Mouse (Mus musculus) liver, embryonic 14.5 days (tissue): ENCODE results near the gene Gbf1. TPM values are rescaled to one million over a fixed set of nuclear protein-coding genes. Genes with fewer than 3 reads are reported as not detected.

Experiments
- ATAC-seq: fragments of 200-750 bp; cut with Nextera tagmentation; 2 replicates; pipeline ENCODE4 v1.8.0; 2017; ENCODE audit warnings: moderate number of reproducible peaks, mild to moderate bottlenecking, moderate library complexity; ENCODE audit not compliant: insufficient read depth
- DNase-seq, 3 experiments: peaks; one replicate each; pipeline ENCODE4 v3.0.0-alpha.2; 2012 to 2013; ENCODE audit warnings: low read depth in 3 of 3, low spot score in 3 of 3
- H3K27ac ChIP-seq: fragments of 300-500 bp; sonication (generic); 2 replicates; pipeline ENCODE4 v1.5.1; 2014; ENCODE audit warnings: moderate library complexity, mild to moderate bottlenecking, control low read depth, inconsistent platforms
- H3K27me3 ChIP-seq: fragments of 300-500 bp; sonication (generic); 2 replicates; pipeline ENCODE4 v1.6.1; 2014; ENCODE audit warnings: mild to moderate bottlenecking, low read length, moderate library complexity; ENCODE audit not compliant: control insufficient read depth, insufficient read depth
- H3K36me3 ChIP-seq: fragments of 300-500 bp; sonication (generic); replicated peaks from 2 replicates; pipeline ENCODE4 v1.6.1; 2014; ENCODE audit warnings: low read depth; ENCODE audit not compliant: control insufficient read depth, insufficient read depth
- H3K4me1 ChIP-seq, 2 experiments: fragments of 200-500 bp in 1 of 2; fragments of 300-500 bp in 1 of 2; sonication (generic) in 1 of 2; replicated peaks; 2 replicates each; pipeline ENCODE4 v1.6.1; 2012 to 2014; ENCODE audit warnings: antibody characterized with exemption in 1 of 2, inconsistent platforms in 1 of 2, low read length in 1 of 2; ENCODE audit not compliant: control insufficient read depth in 2 of 2, insufficient read depth in 2 of 2
- H3K4me2 ChIP-seq: fragments of 300-500 bp; sonication (generic); 2 replicates; pipeline ENCODE4 v1.6.1; 2014; ENCODE audit warnings: low read depth, mild to moderate bottlenecking, control low read depth, moderate library complexity
- H3K4me3 ChIP-seq, 2 experiments: fragments of 200-500 bp in 1 of 2; fragments of 300-500 bp in 1 of 2; sonication (generic) in 1 of 2; 2 replicates each; pipeline ENCODE4 v1.5.1; 2012 to 2014; ENCODE audit warnings: low read depth in 2 of 2, low read length in 2 of 2, mild to moderate bottlenecking in 2 of 2, control low read depth in 1 of 2, inconsistent platforms in 1 of 2, moderate library complexity in 1 of 2; ENCODE audit not compliant: insufficient read depth in 1 of 2
- H3K9ac ChIP-seq: fragments of 300-500 bp; sonication (generic); replicated peaks from 2 replicates; pipeline ENCODE4 v1.6.1; 2014; ENCODE audit warnings: mild to moderate bottlenecking, control low read depth, moderate library complexity
- H3K9me3 ChIP-seq: fragments of 300-500 bp; sonication (generic); 2 replicates; pipeline ENCODE4 v1.6.1; 2016; ENCODE audit warnings: low read length, mixed read lengths; ENCODE audit not compliant: control insufficient read depth
- CTCF ChIP-seq: IDR thresholded peaks from 2 replicates; pipeline ENCODE4 v1.5.1; 2016; ENCODE audit warnings: antibody characterized with exemption, low read depth, control low read depth
- EP300 ChIP-seq: IDR thresholded peaks from 2 replicates; pipeline ENCODE4 v1.6.1; 2016; ENCODE audit warnings: antibody characterized with exemption, low read depth
- WGBS: fragments of 180-500 bp; shearing (Covaris S2); extraction: QIAGEN DNeasy Blood & Tissue Kit; methylation state at CpG from one replicate; pipeline ENCODE4 v1.1.7; 2014; ENCODE audit not compliant: insufficient replicate concordance; 5-methylcytosine and 5-hydroxymethylcytosine counted together
- polyA plus RNA-seq, 2 experiments: library from polyadenylated mRNA; depleted of rRNA in 1 of 2; stranded (reverse) in 1 of 2; unstranded in 1 of 2; fragments of >200 nt; fragmentation: Nextera tagmentation in 1 of 2; extraction: Ambion mirVana in 1 of 2; gene quantifications; 2 replicates each; pipeline versions ENCODE4 v1.2.1 to v1.2.3; 2012 to 2014

The Gbf1 gene
- polyA plus RNA-seq, 2 experiments, result 11.2 to 14.6 TPM

- ATAC-seq (no peak), DNase-seq (no peak)
- H3K9me3 ChIP-seq, result no peaks in the 10 kb centered on the region
- peaks cover 12% of the 10 kb centered on the region for H3K36me3 ChIP-seq
- no peak overlapping the region for H3K4me3 ChIP-seq
- H3K4me2 ChIP-seq, result no peak overlapping the region
- no peaks in the 10 kb centered on the region for H3K27me3 ChIP-seq
- TF ChIP-seq EP300, result no peak
- no peak for TF ChIP-seq CTCF
- no peak overlapping the region for H3K27ac ChIP-seq
- WGBS, result 74% methylated on average over 3 of the region's 3 CpGs
- no peak overlapping the region for H3K9ac ChIP-seq
- H3K4me1 ChIP-seq, result no peaks in the 10 kb centered on the region
These were observed 17.1 kb downstream of the Gbf1 start for GRCm38 (mm10) chr19:46169396-46169795.

GRCm38 (mm10) chr19:46169913-46170312 lies 17.6 kb downstream of the Gbf1 start:
- Histone ChIP-seq H3K4me2 (no peak overlapping the region), H3K36me3 (peaks cover 12% of the 10 kb centered on the region), H3K9ac (no peak overlapping the region), H3K27me3 (no peaks in the 10 kb centered on the region), H3K4me1 (no peaks in the 10 kb centered on the region), H3K27ac (no peak overlapping the region), H3K9me3 (no peaks in the 10 kb centered on the region), H3K4me3 (no peak overlapping the region)
- TF ChIP-seq EP300 (no peak), CTCF (no peak)
- WGBS, result 77% methylated on average over 1 of the region's 1 CpGs
- ATAC-seq (no peak), DNase-seq (no peak)

DNA sequence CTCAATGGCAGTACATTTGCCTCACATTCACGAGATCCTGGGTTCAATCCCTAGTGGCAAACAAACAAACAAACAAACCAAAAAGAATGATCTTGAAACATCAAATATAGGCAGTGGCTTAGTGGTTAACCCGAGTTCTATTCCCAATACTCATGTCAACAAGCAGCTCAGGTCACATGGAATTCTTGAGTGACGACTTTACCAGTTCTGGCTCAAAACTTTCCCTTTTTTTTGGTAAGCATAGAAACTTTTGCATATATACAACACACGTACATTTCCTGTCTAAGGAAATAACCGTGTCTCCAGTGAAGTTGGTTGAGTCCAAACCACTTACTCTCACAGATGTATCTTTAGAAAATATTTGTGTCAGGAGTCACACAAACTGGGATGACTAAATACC lies 20.2 kb downstream of the Gbf1 start:
- TF ChIP-seq CTCF, result no peak
- TF ChIP-seq EP300, result no peak
- Histone ChIP-seq H3K36me3 (peaks cover 3% of the 10 kb centered on the region), H3K9me3 (no peaks in the 10 kb centered on the region), H3K4me1 (no peaks in the 10 kb centered on the region), H3K9ac (no peak overlapping the region), H3K27ac (no peak overlapping the region), H3K4me3 (no peak overlapping the region), H3K27me3 (no peaks in the 10 kb centered on the region), H3K4me2 (no peak overlapping the region)
- 58% methylated on average over 5 of the region's 5 CpGs for WGBS
- ATAC-seq (no peak), DNase-seq (no peak)

GRCm38 (mm10) chr19:46175173-46175572 lies 22.9 kb downstream of the Gbf1 start:
- DNase-seq, result no peak
- H3K4me3 ChIP-seq, result no peak overlapping the region
- H3K9me3 ChIP-seq, result no peaks in the 10 kb centered on the region
- H3K36me3 ChIP-seq, result peaks cover 3% of the 10 kb centered on the region
- no peak overlapping the region for H3K9ac ChIP-seq
- H3K4me1 ChIP-seq, result no peaks in the 10 kb centered on the region
- no peak for ATAC-seq
- TF ChIP-seq CTCF (no peak), EP300 (no peak)
- H3K4me2 ChIP-seq, result no peak overlapping the region
- no peak overlapping the region for H3K27ac ChIP-seq
- no peaks in the 10 kb centered on the region for H3K27me3 ChIP-seq

GRCm38 (mm10) chr19:46177046-46177445 lies 24.7 kb downstream of the Gbf1 start:
- H3K4me1 ChIP-seq, result no peaks in the 10 kb centered on the region
- 67% methylated on average over 5 of the region's 5 CpGs for whole genome bisulfite sequencing
- H3K9ac ChIP-seq, result no peak overlapping the region
- TF ChIP-seq EP300 (no peak), CTCF (no peak)
- H3K4me2 ChIP-seq, result no peak overlapping the region
- H3K36me3 ChIP-seq, result no peaks in the 10 kb centered on the region; the same call in 1 of the 2 replicates
- H3K27ac ChIP-seq, result no peak overlapping the region
- ATAC-seq (no peak), DNase-seq (no peak)
- no peaks in the 10 kb centered on the region for H3K27me3 ChIP-seq
- no peak overlapping the region for H3K4me3 ChIP-seq
- H3K9me3 ChIP-seq, result no peaks in the 10 kb centered on the region
